Mouse (Mus musculus): ENCODE measurements around the gene Col11a1. TPM values are rescaled to one million over a fixed set of nuclear protein-coding genes. Genes with fewer than 3 reads are reported as not detected.

Gene Col11a1
- polyA plus RNA-seq, 1 experiment, result not detected

- TF ChIP-seq CTCF (IDR thresholded peaks at IDR 0.05; ENCODE audit: insufficient read depth, low read depth, low read length) (no peak), POLR2A (IDR thresholded peaks at IDR 0.05; ENCODE audit: insufficient read depth, low read depth, low read length) (no peak)
- Histone ChIP-seq H3K4me1 (ENCODE audit: control insufficient read depth, insufficient read depth, low read length) (no peaks in the 10 kb centered on the region), H3K27ac (ENCODE audit: insufficient read depth, low read depth, low read length) (no peak overlapping the region), H3K4me3 (ENCODE audit: insufficient read depth, low read depth, low read length) (no peak overlapping the region)
- WGBS, result 64% methylated on average over 7 of the region's 7 CpGs
Observed at GRCm38 (mm10) chr3:114099335-114099734, 69.0 kb downstream of the Col11a1 start.

- H3K4me3 ChIP-seq (ENCODE audit: insufficient read depth, low read depth, low read length), result no peak overlapping the region
- no peaks in the 10 kb centered on the region for H3K4me1 ChIP-seq (ENCODE audit: control insufficient read depth, insufficient read depth, low read length)
- WGBS, result 25% methylated on average over 7 of the region's 7 CpGs
- H3K27ac ChIP-seq (ENCODE audit: insufficient read depth, low read depth, low read length), result no peak overlapping the region
- TF ChIP-seq CTCF (IDR thresholded peaks at IDR 0.05; ENCODE audit: insufficient read depth, low read depth, low read length), result no peak
- TF ChIP-seq POLR2A (IDR thresholded peaks at IDR 0.05; ENCODE audit: insufficient read depth, low read depth, low read length), result no peak
Observed at GRCm38 (mm10) chr3:114107099-114107498, 76.8 kb downstream of the Col11a1 start.

GRCm38 (mm10) chr3:114147140-114147539 is 116.8 kb downstream of the Col11a1 start:
- TF ChIP-seq POLR2A (IDR thresholded peaks at IDR 0.05; ENCODE audit: insufficient read depth, low read depth, low read length) (no peak), CTCF (IDR thresholded peaks at IDR 0.05; ENCODE audit: insufficient read depth, low read depth, low read length) (no peak)
- H3K4me3 ChIP-seq (ENCODE audit: insufficient read depth, low read depth, low read length), result no peak overlapping the region
- no peaks in the 10 kb centered on the region for H3K4me1 ChIP-seq (ENCODE audit: control insufficient read depth, insufficient read depth, low read length)
- no peak overlapping the region for H3K27ac ChIP-seq (ENCODE audit: insufficient read depth, low read depth, low read length)
- WGBS, result 16% methylated on average over 3 of the region's 3 CpGs

- TF ChIP-seq POLR2A (IDR thresholded peaks at IDR 0.05; ENCODE audit: insufficient read depth, low read depth, low read length) (no peak), CTCF (IDR thresholded peaks at IDR 0.05; ENCODE audit: insufficient read depth, low read depth, low read length) (no peak)
- H3K4me1 ChIP-seq (ENCODE audit: control insufficient read depth, insufficient read depth, low read length), result no peaks in the 10 kb centered on the region
- no peak overlapping the region for H3K27ac ChIP-seq (ENCODE audit: insufficient read depth, low read depth, low read length)
- WGBS, result 94% methylated on average over 6 of the region's 6 CpGs
- H3K4me3 ChIP-seq (ENCODE audit: insufficient read depth, low read depth, low read length), result no peak overlapping the region
Observed at GRCm38 (mm10) chr3:114197964-114198750, 167.8 kb downstream of the Col11a1 start.

GRCm38 (mm10) chr3:114212255-114212654 is 181.9 kb downstream of the Col11a1 start:
- 76% methylated on average over 4 of the region's 4 CpGs for WGBS
- Histone ChIP-seq H3K4me1 (ENCODE audit: control insufficient read depth, insufficient read depth, low read length) (no peaks in the 10 kb centered on the region), H3K27ac (ENCODE audit: insufficient read depth, low read depth, low read length) (no peak overlapping the region), H3K4me3 (ENCODE audit: insufficient read depth, low read depth, low read length) (no peak overlapping the region)
- TF ChIP-seq POLR2A (IDR thresholded peaks at IDR 0.05; ENCODE audit: insufficient read depth, low read depth, low read length) (no peak), CTCF (IDR thresholded peaks at IDR 0.05; ENCODE audit: insufficient read depth, low read depth, low read length) (no peak)

GRCm38 (mm10) chr3:114216105-114216504 is 185.8 kb downstream of the Col11a1 start:
- no peak for TF ChIP-seq CTCF (IDR thresholded peaks at IDR 0.05; ENCODE audit: insufficient read depth, low read depth, low read length)
- TF ChIP-seq POLR2A (IDR thresholded peaks at IDR 0.05; ENCODE audit: insufficient read depth, low read depth, low read length), result no peak
- H3K4me1 ChIP-seq (ENCODE audit: control insufficient read depth, insufficient read depth, low read length), result no peaks in the 10 kb centered on the region
- no peak overlapping the region for H3K4me3 ChIP-seq (ENCODE audit: insufficient read depth, low read depth, low read length)
- 87% methylated on average over 5 of the region's 5 CpGs for WGBS
- no peak overlapping the region for H3K27ac ChIP-seq (ENCODE audit: insufficient read depth, low read depth, low read length)

GRCm38 (mm10) chr3:114229501-114229900 is 199.2 kb downstream of the Col11a1 start:
- Histone ChIP-seq H3K4me3 (ENCODE audit: insufficient read depth, low read depth, low read length) (no peak overlapping the region), H3K27ac (ENCODE audit: insufficient read depth, low read depth, low read length) (no peak overlapping the region), H3K4me1 (ENCODE audit: control insufficient read depth, insufficient read depth, low read length) (no peaks in the 10 kb centered on the region)
- TF ChIP-seq CTCF (IDR thresholded peaks at IDR 0.05; ENCODE audit: insufficient read depth, low read depth, low read length), result no peak
- TF ChIP-seq POLR2A (IDR thresholded peaks at IDR 0.05; ENCODE audit: insufficient read depth, low read depth, low read length), result no peak
- WGBS, result 53% methylated on average over 1 of the region's 1 CpGs
